ENCODE assay signal across 8 mouse cellular contexts in the genomic region with DNA sequence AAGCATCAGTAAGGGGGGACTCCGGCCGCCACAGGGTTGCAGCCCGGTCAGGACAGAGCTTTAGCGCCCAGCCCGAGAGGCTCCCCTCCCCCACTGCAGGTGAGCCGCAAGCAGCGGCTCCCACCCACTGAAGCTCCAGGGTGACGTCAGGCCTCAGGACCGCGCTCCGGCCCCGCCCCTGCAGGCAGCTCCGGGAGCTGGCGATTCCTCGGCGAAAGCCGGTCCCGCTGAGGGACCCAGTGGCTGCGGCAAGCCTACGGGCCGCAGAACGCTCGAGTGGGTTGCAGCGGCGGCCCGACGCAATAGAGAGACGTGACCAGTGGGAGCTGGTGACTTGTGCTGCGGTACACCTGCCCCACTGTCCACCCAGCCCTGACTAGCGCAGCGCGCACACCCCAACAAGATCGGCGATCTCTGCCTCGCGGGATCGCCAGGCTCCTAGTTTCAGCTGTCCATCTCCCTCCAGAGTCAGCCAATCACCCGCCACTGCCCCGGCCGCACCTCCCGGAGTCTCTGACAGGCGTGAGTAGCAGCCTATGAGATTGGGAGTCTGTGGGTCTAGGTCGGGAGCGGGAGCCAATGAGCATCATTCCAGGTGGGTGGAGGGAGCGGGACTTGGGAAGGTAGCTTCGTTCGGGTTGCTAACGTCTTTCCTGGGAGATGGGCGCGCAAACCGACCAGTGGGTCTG. TPM values are rescaled to one million over a fixed set of nuclear protein-coding genes. Genes with fewer than 3 reads are reported as not detected.
DNase-seq lines count a peak whose midpoint lies in the region; ATAC-seq lines count a peak whose summit lies in the region.

A gene (plus strand): TSS at position 239 of the 689 bp plus-strand sequence.

- peak; percentile 99 for DNase-seq in adrenal gland, postnatal 14 days
- peak; percentile 99 for DNase-seq in embryonic facial prominence, embryonic 10.5 days (ENCODE audit: low spot score)
- DNase-seq in gastrocnemius, postnatal 4 days (ENCODE audit: low spot score in 2 of 2): peak; percentile 96 to 100
- DNase-seq in left cerebral cortex, postnatal 14 days (ENCODE audit: low spot score in 2 of 2): peak; percentile 100
- peak; percentile 100 for DNase-seq in right cerebral cortex, postnatal 14 days
- peak; percentile 95 for DNase-seq in urinary bladder, postnatal 25 days (ENCODE audit: low spot score)

- peaks cover 2% of the 10 kb centered on the region; the same call in 1 of the 2 replicates for H3K36me3 ChIP-seq in embryonic facial prominence, embryonic 10.5 days (replicated peaks)
- H3K36me3 ChIP-seq in intestine, embryonic 15.5 days: no peaks in the 10 kb centered on the region

- H3K4me1 ChIP-seq in embryonic facial prominence, embryonic 10.5 days: peaks cover 35% of the 10 kb centered on the region
- H3K4me1 ChIP-seq in intestine, embryonic 15.5 days (replicated peaks): peaks cover 5% of the 10 kb centered on the region; the same call in 1 of the 2 replicates

- whole genome bisulfite sequencing in embryonic facial prominence, embryonic 10.5 days: under 1% methylated on average over 51 of the region's 51 CpGs
- under 1% methylated on average over 51 of the region's 51 CpGs for WGBS in intestine, embryonic 15.5 days

- peak; percentile 99 for ATAC-seq in intestine, embryonic 15.5 days
- ATAC-seq in megakaryocyte-erythroid progenitor cell, adult 5-6 weeks (replicated peaks; ENCODE audit: low FRiP score, low TSS enrichment, poor library complexity, severe bottlenecking): peak; percentile 98

- intact Hi-C loops in left cerebral cortex, postnatal 14 days (cut with DNase I): loop anchor here (5.0 kb wide), 5 partner anchors 61 to 124 kb away; a partner anchor contains a TSS

- no peaks in the 10 kb centered on the region for H3K27me3 ChIP-seq in embryonic facial prominence, embryonic 10.5 days (replicated peaks; ENCODE audit: low read depth, poor library complexity, severe bottlenecking)
- H3K27me3 ChIP-seq in intestine, embryonic 15.5 days (replicated peaks): no peaks in the 10 kb centered on the region

- H3K27ac ChIP-seq in embryonic facial prominence, embryonic 10.5 days (replicated peaks): peak within 1 kb of the TSS; percentile 99
- H3K27ac ChIP-seq in intestine, embryonic 15.5 days: peak within 1 kb of the TSS; percentile 98

- H3K4me2 ChIP-seq in intestine, embryonic 15.5 days (replicated peaks): peak within 1 kb of the TSS; percentile 96

- H3K9me3 ChIP-seq in embryonic facial prominence, embryonic 10.5 days: no peaks in the 10 kb centered on the region
- H3K9me3 ChIP-seq in intestine, embryonic 15.5 days: no peaks in the 10 kb centered on the region

- H3K4me3 ChIP-seq in embryonic facial prominence, embryonic 10.5 days: peak within 1 kb of the TSS; percentile 97
- peak within 1 kb of the TSS; percentile 77 for H3K4me3 ChIP-seq in intestine, embryonic 15.5 days (replicated peaks)

- H3K9ac ChIP-seq in intestine, embryonic 15.5 days: peak within 1 kb of the TSS; percentile 68

RNA-seq across cellular contexts. Expression of the gene that starts here (rescaled TPM):
- total RNA-seq in adrenal gland, postnatal 14 days (2021): 34.4 and 36.0 TPM in 2 replicates
- polyA plus RNA-seq in embryonic facial prominence, embryonic 10.5 days (2016; fragmentation: Nextera tagmentation; extraction: Ambion mirVana): 161 and 164 TPM in 2 replicates
- total RNA-seq in gastrocnemius, postnatal 4 days (2021): 10 to 100 TPM; 68.5 to 69.7 TPM
- polyA plus RNA-seq in intestine, embryonic 15.5 days (2015; fragmentation: Nextera tagmentation; extraction: Ambion mirVana): 68.2 and 70.4 TPM in 2 replicates
- total RNA-seq in left cerebral cortex, postnatal 14 days (2021): 100 to 1,000 TPM; 199 TPM
- 100 and 113 TPM in 2 replicates for total RNA-seq in megakaryocyte-erythroid progenitor cell, adult 5-6 weeks (2014; fragmentation: Nextera tagmentation)
- total RNA-seq in megakaryocyte-erythroid progenitor cell, adult 5-6 weeks (2017): 42.2 and 49.5 TPM in 2 replicates

Comparison
In these comparisons a context has a peak if more than half of its experiments do, and no peak if none do; other contexts are left out.
1. Peak in every context shown above with its lines: DNase-seq, ATAC-seq, H3K4me3 ChIP-seq and H3K27ac ChIP-seq.